Mouse (Mus musculus): Measurements from ENCODE around the gene Thegl. TPM values are rescaled to one million over a fixed set of nuclear protein-coding genes. Genes with fewer than 3 reads are reported as not detected.

Gene Thegl
- polyA plus RNA-seq, 1 experiment = not detected

DNA sequence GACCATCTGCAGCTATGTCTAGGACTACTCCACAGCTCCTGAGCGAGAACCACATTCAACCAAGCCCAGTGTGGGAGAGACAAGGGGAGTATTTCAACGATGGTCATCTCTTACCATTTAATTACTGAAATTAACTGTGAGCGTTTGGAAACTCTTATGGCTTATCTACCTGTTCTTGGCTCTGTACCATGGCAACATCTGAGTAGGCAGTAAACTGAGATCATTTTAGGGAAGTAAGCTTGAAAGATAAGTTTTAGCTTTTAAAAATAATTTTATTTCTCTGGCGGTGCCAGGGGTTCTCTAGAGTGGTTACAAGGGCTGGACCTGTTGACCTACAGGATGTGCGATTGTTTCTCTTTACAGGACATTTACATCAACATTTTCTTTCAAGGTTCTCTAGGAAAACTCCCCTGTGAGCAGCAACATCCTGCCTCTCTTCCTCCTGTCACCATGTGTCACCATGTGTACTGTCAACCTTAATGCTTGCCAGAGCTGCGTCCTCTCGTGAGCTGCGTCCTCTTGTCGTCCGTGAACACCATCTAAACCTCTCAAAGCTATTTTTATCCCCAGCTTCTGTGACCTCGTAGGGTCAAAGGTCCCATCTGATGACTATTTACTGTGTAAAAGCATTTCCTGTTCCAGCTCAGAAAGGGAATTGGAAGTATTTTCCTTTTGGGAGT lies 83.6 kb downstream of the Thegl start:
- Histone ChIP-seq H3K36me3 (ENCODE audit: control insufficient read depth, insufficient read depth, low read length, poor library complexity, severe bottlenecking) (no peaks in the 10 kb centered on the region), H3K4me1 (ENCODE audit: control insufficient read depth, insufficient read depth, low read length) (no peaks in the 10 kb centered on the region), H3K4me3 (ENCODE audit: low read depth, low read length) (no peak overlapping the region), H3K9me3 (replicated peaks; ENCODE audit: control insufficient read depth, insufficient read depth, low read length, poor library complexity, severe bottlenecking) (no peaks in the 10 kb centered on the region), H3K9ac (ENCODE audit: low read depth, poor library complexity, severe bottlenecking) (no peak overlapping the region), H3K27ac (ENCODE audit: insufficient read depth, low read length) (no peak overlapping the region), H3K27me3 (ENCODE audit: control insufficient read depth, insufficient read depth, low read length, poor library complexity, severe bottlenecking) (peaks cover 7% of the 10 kb centered on the region; the same call in 1 of the 2 replicates)
- TF ChIP-seq CTCF (IDR thresholded peaks at IDR 0.05; ENCODE audit: low read depth, low read length) (no peak), POLR2A (IDR thresholded peaks at IDR 0.05; ENCODE audit: insufficient read depth, low read length) (no peak), EP300 (IDR thresholded peaks at IDR 0.05; ENCODE audit: insufficient read depth, low read depth, low read length) (no peak)

DNA sequence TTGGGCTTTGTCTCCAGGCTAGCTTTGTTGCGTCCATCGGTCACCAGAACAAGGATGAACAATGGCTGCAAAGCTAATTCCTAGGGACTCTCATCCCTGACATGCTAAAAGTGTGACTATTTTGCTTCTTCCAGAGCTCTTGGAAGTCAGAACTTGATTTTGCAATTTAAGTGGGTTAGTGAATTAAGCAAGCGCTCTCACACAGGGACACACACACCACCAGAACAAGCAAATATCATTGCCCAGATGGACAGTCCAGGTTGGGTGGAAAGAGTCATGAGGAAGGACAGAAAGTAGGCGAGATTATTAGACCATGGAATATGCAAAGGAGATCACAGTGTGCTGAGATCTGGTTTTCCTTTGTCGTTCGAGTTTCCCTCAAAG lies 84.2 kb downstream of the Thegl start:
- Histone ChIP-seq H3K4me3 (ENCODE audit: low read depth, low read length) (no peak overlapping the region), H3K27ac (ENCODE audit: insufficient read depth, low read length) (no peak overlapping the region), H3K4me1 (ENCODE audit: control insufficient read depth, insufficient read depth, low read length) (no peaks in the 10 kb centered on the region), H3K9ac (ENCODE audit: low read depth, poor library complexity, severe bottlenecking) (no peak overlapping the region), H3K9me3 (replicated peaks; ENCODE audit: control insufficient read depth, insufficient read depth, low read length, poor library complexity, severe bottlenecking) (no peaks in the 10 kb centered on the region), H3K36me3 (ENCODE audit: control insufficient read depth, insufficient read depth, low read length, poor library complexity, severe bottlenecking) (no peaks in the 10 kb centered on the region), H3K27me3 (ENCODE audit: control insufficient read depth, insufficient read depth, low read length, poor library complexity, severe bottlenecking) (peaks cover 5% of the 10 kb centered on the region; the same call in 1 of the 2 replicates)
- TF ChIP-seq EP300 (IDR thresholded peaks at IDR 0.05; ENCODE audit: insufficient read depth, low read depth, low read length) (no peak), POLR2A (IDR thresholded peaks at IDR 0.05; ENCODE audit: insufficient read depth, low read length) (no peak), CTCF (IDR thresholded peaks at IDR 0.05; ENCODE audit: low read depth, low read length) (no peak)

DNA sequence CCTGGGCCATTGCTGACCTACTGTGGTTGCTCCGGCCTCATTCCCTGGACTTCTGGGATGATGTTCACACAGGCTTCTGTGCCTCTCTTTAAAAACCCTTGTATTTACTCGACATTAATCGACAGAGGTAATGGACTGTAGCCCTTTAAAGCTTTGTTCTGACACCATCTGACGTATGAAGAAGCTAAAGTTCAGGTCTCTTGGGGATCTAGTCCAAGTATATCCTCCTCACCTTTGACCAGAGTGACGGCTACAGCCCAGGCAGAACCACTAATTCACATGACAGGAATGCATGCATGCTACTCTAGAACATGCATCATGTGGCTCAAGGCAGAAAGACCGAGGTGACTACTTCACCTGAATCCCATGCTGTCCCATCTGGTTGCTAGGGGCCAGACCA lies 84.9 kb downstream of the Thegl start:
- TF ChIP-seq EP300 (IDR thresholded peaks at IDR 0.05; ENCODE audit: insufficient read depth, low read depth, low read length) (no peak), CTCF (IDR thresholded peaks at IDR 0.05; ENCODE audit: low read depth, low read length) (no peak), POLR2A (IDR thresholded peaks at IDR 0.05; ENCODE audit: insufficient read depth, low read length) (no peak)
- Histone ChIP-seq H3K27ac (ENCODE audit: insufficient read depth, low read length) (no peak overlapping the region), H3K4me3 (ENCODE audit: low read depth, low read length) (no peak overlapping the region), H3K27me3 (ENCODE audit: control insufficient read depth, insufficient read depth, low read length, poor library complexity, severe bottlenecking) (peaks cover 2% of the 10 kb centered on the region; the same call in 1 of the 2 replicates), H3K4me1 (ENCODE audit: control insufficient read depth, insufficient read depth, low read length) (no peaks in the 10 kb centered on the region), H3K9ac (ENCODE audit: low read depth, poor library complexity, severe bottlenecking) (no peak overlapping the region), H3K36me3 (ENCODE audit: control insufficient read depth, insufficient read depth, low read length, poor library complexity, severe bottlenecking) (no peaks in the 10 kb centered on the region), H3K9me3 (replicated peaks; ENCODE audit: control insufficient read depth, insufficient read depth, low read length, poor library complexity, severe bottlenecking) (no peaks in the 10 kb centered on the region)

DNA sequence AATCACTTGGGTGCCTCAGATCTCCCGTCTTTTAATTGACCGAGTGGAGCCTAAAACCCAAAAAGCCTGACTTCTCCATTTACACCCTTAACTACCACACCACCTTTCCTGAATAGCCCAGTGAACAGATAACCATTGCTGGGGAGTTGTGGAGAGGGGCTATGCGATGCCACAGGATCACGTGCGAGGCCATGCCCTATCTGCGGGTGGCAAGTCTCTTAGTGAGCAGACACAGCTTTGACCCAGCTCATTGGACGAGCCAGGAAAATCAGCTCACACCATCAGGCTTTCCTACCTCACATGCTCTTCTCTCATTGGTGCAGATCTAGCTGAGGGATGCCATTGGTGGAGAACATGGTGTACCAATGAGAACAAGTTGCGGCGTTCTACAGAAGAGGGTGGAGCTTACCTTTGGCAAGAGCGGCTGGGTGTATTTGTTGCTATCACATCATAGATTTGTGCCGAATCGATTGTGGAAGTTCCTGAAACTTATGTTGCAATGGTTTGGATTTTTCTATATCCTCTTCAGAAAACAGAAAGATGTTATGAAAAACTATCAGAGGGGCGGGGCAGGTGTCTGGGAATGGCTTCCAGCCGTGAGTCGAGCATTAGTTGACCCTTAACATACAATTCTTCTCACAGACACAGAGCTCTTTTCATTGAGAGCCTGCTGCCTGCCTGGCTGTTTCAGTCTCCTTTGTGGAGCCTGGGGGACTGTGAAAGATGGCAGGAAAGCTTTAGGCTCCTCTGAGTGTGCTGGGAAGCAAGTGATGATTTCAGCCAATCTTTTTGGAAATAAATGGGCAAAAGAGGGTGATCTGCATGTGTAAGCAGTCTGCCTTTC lies 86.9 kb downstream of the Thegl start:
- Histone ChIP-seq H3K9me3 (replicated peaks; ENCODE audit: control insufficient read depth, insufficient read depth, low read length, poor library complexity, severe bottlenecking) (no peaks in the 10 kb centered on the region), H3K27ac (ENCODE audit: insufficient read depth, low read length) (no peak overlapping the region), H3K4me3 (ENCODE audit: low read depth, low read length) (no peak overlapping the region), H3K36me3 (ENCODE audit: control insufficient read depth, insufficient read depth, low read length, poor library complexity, severe bottlenecking) (no peaks in the 10 kb centered on the region), H3K9ac (ENCODE audit: low read depth, poor library complexity, severe bottlenecking) (no peak overlapping the region), H3K4me1 (ENCODE audit: control insufficient read depth, insufficient read depth, low read length) (no peaks in the 10 kb centered on the region), H3K27me3 (ENCODE audit: control insufficient read depth, insufficient read depth, low read length, poor library complexity, severe bottlenecking) (no peaks in the 10 kb centered on the region)
- no peak for TF ChIP-seq EP300 (IDR thresholded peaks at IDR 0.05; ENCODE audit: insufficient read depth, low read depth, low read length)
- no peak for TF ChIP-seq CTCF (IDR thresholded peaks at IDR 0.05; ENCODE audit: low read depth, low read length)
- no peak for TF ChIP-seq POLR2A (IDR thresholded peaks at IDR 0.05; ENCODE audit: insufficient read depth, low read length)

DNA sequence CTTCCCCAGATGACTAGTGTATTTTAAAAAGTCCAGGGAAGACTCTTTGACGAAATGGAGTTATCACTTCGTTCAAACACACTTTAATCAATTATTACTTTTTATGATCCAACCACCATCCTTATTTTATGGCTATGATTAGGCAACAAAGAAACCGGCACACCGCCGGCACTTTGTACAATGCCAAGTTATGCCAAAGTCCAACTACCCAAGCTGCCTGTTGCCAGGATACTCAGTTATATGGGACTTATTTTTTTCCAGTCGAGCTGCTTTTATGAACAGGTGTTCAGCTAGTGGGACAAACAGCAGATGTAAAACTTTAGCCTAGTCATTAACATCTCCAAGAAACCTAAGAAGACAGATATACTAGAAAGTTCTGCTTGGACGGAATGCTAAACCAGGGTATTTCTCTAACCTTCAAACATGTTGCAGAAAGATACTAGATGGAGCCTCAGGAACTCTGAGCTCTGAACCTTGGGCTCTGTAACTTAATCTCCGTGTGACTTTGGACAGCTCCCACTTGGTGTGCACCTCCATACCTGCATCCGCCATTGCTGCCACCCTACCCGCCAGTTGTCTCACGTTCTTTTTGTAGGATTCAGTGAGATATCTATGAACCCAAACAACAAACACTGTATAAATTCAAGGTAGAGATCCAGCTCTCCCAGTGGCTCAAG lies 91.5 kb downstream of the Thegl start:
- Histone ChIP-seq H3K9me3 (replicated peaks; ENCODE audit: control insufficient read depth, insufficient read depth, low read length, poor library complexity, severe bottlenecking) (no peaks in the 10 kb centered on the region), H3K4me1 (ENCODE audit: control insufficient read depth, insufficient read depth, low read length) (no peaks in the 10 kb centered on the region), H3K36me3 (ENCODE audit: control insufficient read depth, insufficient read depth, low read length, poor library complexity, severe bottlenecking) (no peaks in the 10 kb centered on the region), H3K27ac (ENCODE audit: insufficient read depth, low read length) (no peak overlapping the region), H3K4me3 (ENCODE audit: low read depth, low read length) (no peak overlapping the region), H3K27me3 (ENCODE audit: control insufficient read depth, insufficient read depth, low read length, poor library complexity, severe bottlenecking) (no peaks in the 10 kb centered on the region), H3K9ac (ENCODE audit: low read depth, poor library complexity, severe bottlenecking) (no peak overlapping the region)
- TF ChIP-seq EP300 (IDR thresholded peaks at IDR 0.05; ENCODE audit: insufficient read depth, low read depth, low read length) (no peak), POLR2A (IDR thresholded peaks at IDR 0.05; ENCODE audit: insufficient read depth, low read length) (no peak), CTCF (IDR thresholded peaks at IDR 0.05; ENCODE audit: low read depth, low read length) (no peak)

Measured in ES-Bruce4 (cell line).